Mouse (Mus musculus): ENCODE results near the gene Ehd1.

GRCm38 (mm10) chr19:6271206-6271605, 5.3 kb upstream of the Ehd1 start:
- TF ChIP-seq CTCF (IDR thresholded peaks at IDR 0.05; ENCODE audit: borderline replicate concordance, insufficient read depth, low read length) (no peak), POLR2A (IDR thresholded peaks at IDR 0.05; ENCODE audit: low read depth, low read length) (no peak)
